Mouse (Mus musculus) forebrain, embryonic 16.5 days (tissue): ENCODE results near the gene Zfp341. TPM values are rescaled to one million over a fixed set of nuclear protein-coding genes. Genes with fewer than 3 reads are reported as not detected.

Experiments used
- ATAC-seq: fragments of 200-750 bp; cut with Nextera tagmentation; 2 replicates; pipeline ENCODE4 v1.8.0; 2017; ENCODE audit warnings: mild to moderate bottlenecking, moderate library complexity
- H3K27ac ChIP-seq: fragments of 300-500 bp; sonication (generic); 2 replicates; pipeline ENCODE4 v1.5.1; 2014; ENCODE audit warnings: low read length, control low read depth
- H3K27me3 ChIP-seq: fragments of 300-500 bp; sonication (generic); replicated peaks from 2 replicates; pipeline ENCODE4 v1.6.1; 2014; ENCODE audit warnings: low read length; ENCODE audit not compliant: control insufficient read depth, insufficient read depth
- H3K36me3 ChIP-seq: fragments of 300-500 bp; sonication (generic); 2 replicates; pipeline ENCODE4 v1.6.1; 2014; ENCODE audit not compliant: control insufficient read depth, insufficient read depth
- H3K4me1 ChIP-seq: fragments of 300-500 bp; sonication (generic); replicated peaks from 2 replicates; pipeline ENCODE4 v1.6.1; 2014; ENCODE audit warnings: low read length; ENCODE audit not compliant: control insufficient read depth, insufficient read depth
- H3K4me2 ChIP-seq: fragments of 300-500 bp; sonication (generic); 2 replicates; pipeline ENCODE4 v1.6.1; 2014; ENCODE audit warnings: mild to moderate bottlenecking, low read length, control low read depth
- H3K4me3 ChIP-seq: fragments of 300-500 bp; sonication (generic); replicated peaks from 2 replicates; pipeline ENCODE4 v1.5.1; 2014; ENCODE audit warnings: mild to moderate bottlenecking, low read length, control low read depth
- H3K9ac ChIP-seq: fragments of 300-500 bp; sonication (generic); replicated peaks from 2 replicates; pipeline ENCODE4 v1.6.1; 2014; ENCODE audit warnings: low read depth, low read length, control low read depth
- H3K9me3 ChIP-seq: fragments of 300-500 bp; sonication (generic); 2 replicates; pipeline ENCODE4 v1.6.1; 2016; ENCODE audit warnings: low read length; ENCODE audit not compliant: control insufficient read depth
- WGBS: fragments of 180-500 bp; shearing (Covaris S2); extraction: QIAGEN DNeasy Blood & Tissue Kit; methylation state at CpG from one replicate; pipeline ENCODE4 v1.1.7; 2014; 5-methylcytosine and 5-hydroxymethylcytosine counted together
- polyA plus RNA-seq: library from polyadenylated mRNA; unstranded; fragments of >200 nt; fragmentation: Nextera tagmentation; extraction: Ambion mirVana; gene quantifications from 2 replicates; pipeline ENCODE4 v1.2.1, GENCODE M21; 2015

The Zfp341 gene
- polyA plus RNA-seq, 1 experiment from 2014 or later, result 3.3 TPM

- no peak for ATAC-seq
- Histone ChIP-seq H3K9ac (no peak overlapping the region), H3K4me3 (no peak overlapping the region), H3K4me2 (no peak overlapping the region), H3K36me3 (peaks cover 33% of the 10 kb centered on the region), H3K4me1 (no peaks in the 10 kb centered on the region), H3K27ac (no peak overlapping the region), H3K27me3 (no peaks in the 10 kb centered on the region), H3K9me3 (peaks cover 6% of the 10 kb centered on the region; the same call in 1 of the 2 replicates)
- 81% methylated on average over 8 of the region's 8 CpGs for WGBS
Measured at GRCm38 (mm10) chr2:154641176-154641575, 28.1 kb downstream of the Zfp341 start.

GRCm38 (mm10) chr2:154642005-154642459 lies 28.9 kb downstream of the Zfp341 start:
- Histone ChIP-seq H3K27me3 (no peaks in the 10 kb centered on the region), H3K36me3 (peaks cover 36% of the 10 kb centered on the region), H3K4me1 (no peaks in the 10 kb centered on the region), H3K27ac (no peak overlapping the region), H3K9ac (no peak overlapping the region), H3K4me2 (no peak overlapping the region), H3K4me3 (no peak overlapping the region), H3K9me3 (peaks cover 6% of the 10 kb centered on the region; the same call in 1 of the 2 replicates)
- 97% methylated on average over 9 of the region's 9 CpGs for whole genome bisulfite sequencing
- ATAC-seq, result no peak

- Histone ChIP-seq H3K36me3 (peaks cover 34% of the 10 kb centered on the region), H3K27me3 (no peaks in the 10 kb centered on the region)
- WGBS, result 90% methylated on average over 6 of the region's 6 CpGs
Measured at GRCm38 (mm10) chr2:154642712-154643385, 29.8 kb downstream of the Zfp341 start.

GRCm38 (mm10) chr2:154646634-154647033 lies 33.5 kb downstream of the Zfp341 start:
- Histone ChIP-seq H3K9ac (no peak overlapping the region), H3K9me3 (0 out of 2 replicates have a peak, but pooled peaks cover 2% of the 10 kb centered on the region), H3K4me3 (no peak overlapping the region), H3K4me1 (no peaks in the 10 kb centered on the region), H3K27me3 (no peaks in the 10 kb centered on the region), H3K27ac (no peak overlapping the region), H3K4me2 (no peak overlapping the region), H3K36me3 (peaks cover 18% of the 10 kb centered on the region)
- WGBS, result 74% methylated on average over 5 of the region's 5 CpGs
- peak; percentile 10; the same call in 1 of the 2 replicates for ATAC-seq

More at GRCm38 (mm10) chr2:154642712-154643385, 29.8 kb downstream of the Zfp341 start:
- Histone ChIP-seq H3K9ac (no peak overlapping the region), H3K27ac (no peak overlapping the region), H3K4me2 (no peak overlapping the region), H3K9me3 (peaks cover 6% of the 10 kb centered on the region; the same call in 1 of the 2 replicates), H3K4me3 (no peak overlapping the region), H3K4me1 (no peaks in the 10 kb centered on the region)
- ATAC-seq, result no peak

- ATAC-seq, result no peak
- peaks cover 8% of the 10 kb centered on the region for H3K36me3 ChIP-seq
- H3K27me3 ChIP-seq, result no peaks in the 10 kb centered on the region
- 0 out of 2 replicates have a peak, but pooled peaks cover 2% of the 10 kb centered on the region for H3K9me3 ChIP-seq
- H3K9ac ChIP-seq, result no peak overlapping the region
- 24% methylated on average over 3 of the region's 3 CpGs for WGBS
- H3K27ac ChIP-seq, result no peak overlapping the region
- H3K4me2 ChIP-seq, result no peak overlapping the region
- H3K4me1 ChIP-seq, result no peaks in the 10 kb centered on the region
- no peak overlapping the region for H3K4me3 ChIP-seq
Measured at GRCm38 (mm10) chr2:154648086-154648485, 35.0 kb downstream of the Zfp341 start.

GRCm38 (mm10) chr2:154650404-154650803 lies 37.3 kb downstream of the Zfp341 start:
- Histone ChIP-seq H3K9me3 (0 out of 2 replicates have a peak, but pooled peaks cover 2% of the 10 kb centered on the region), H3K27ac (no peak overlapping the region), H3K4me3 (no peak overlapping the region), H3K4me1 (no peaks in the 10 kb centered on the region), H3K9ac (no peak overlapping the region), H3K4me2 (no peak overlapping the region), H3K27me3 (no peaks in the 10 kb centered on the region), H3K36me3 (peaks cover 3% of the 10 kb centered on the region)
- ATAC-seq, result no peak
- WGBS, result 83% methylated on average over 3 of the region's 3 CpGs

- H3K4me1 ChIP-seq, result peaks cover 2% of the 10 kb centered on the region; the same call in 1 of the 2 replicates
- H3K4me3 ChIP-seq, result no peak within 1 kb of the TSS
- H3K27ac ChIP-seq, result no peak within 1 kb of the TSS
- H3K27me3 ChIP-seq, result no peaks in the 10 kb centered on the region
- 0 out of 2 replicates have a peak, but pooled peaks cover 2% of the 10 kb centered on the region for H3K9me3 ChIP-seq
- H3K4me2 ChIP-seq, result no peak within 1 kb of the TSS
- H3K9ac ChIP-seq, result no peak within 1 kb of the TSS
- ATAC-seq, result no peak
- peaks cover 1% of the 10 kb centered on the region; the same call in 1 of the 2 replicates for H3K36me3 ChIP-seq
- 64% methylated on average over 8 of the region's 8 CpGs for whole genome bisulfite sequencing
Measured at GRCm38 (mm10) chr2:154651363-154651762, 38.3 kb downstream of the Zfp341 start, which contains the start of gene Chmp4b. TSS of gene Chmp4b (plus strand) at chr2:154651705.

GRCm38 (mm10) chr2:154654976-154655375 lies 41.9 kb downstream of the Zfp341 start:
- no peak overlapping the region for H3K4me3 ChIP-seq
- no peak overlapping the region for H3K4me2 ChIP-seq
- no peak overlapping the region for H3K9ac ChIP-seq
- WGBS, result 96% methylated on average over 12 of the region's 12 CpGs
- no peak overlapping the region for H3K27ac ChIP-seq
- peaks cover 23% of the 10 kb centered on the region for H3K4me1 ChIP-seq
- H3K27me3 ChIP-seq, result no peaks in the 10 kb centered on the region
- H3K36me3 ChIP-seq, result no peaks in the 10 kb centered on the region
- ATAC-seq, result no peak
- 0 out of 2 replicates have a peak, but pooled peaks cover 2% of the 10 kb centered on the region for H3K9me3 ChIP-seq

GRCm38 (mm10) chr2:154655878-154656414 lies 42.8 kb downstream of the Zfp341 start:
- Histone ChIP-seq H3K27ac (no peak overlapping the region), H3K9ac (no peak overlapping the region), H3K9me3 (no peaks in the 10 kb centered on the region), H3K4me1 (peaks cover 23% of the 10 kb centered on the region), H3K4me2 (no peak overlapping the region; the same call in 1 of the 2 replicates), H3K27me3 (no peaks in the 10 kb centered on the region), H3K4me3 (no peak overlapping the region), H3K36me3 (no peaks in the 10 kb centered on the region)
- 94% methylated on average over 2 of the region's 2 CpGs for WGBS
- ATAC-seq, result no peak
